25 mouse cellular contexts compared by ENCODE assay signal in the genomic region with DNA sequence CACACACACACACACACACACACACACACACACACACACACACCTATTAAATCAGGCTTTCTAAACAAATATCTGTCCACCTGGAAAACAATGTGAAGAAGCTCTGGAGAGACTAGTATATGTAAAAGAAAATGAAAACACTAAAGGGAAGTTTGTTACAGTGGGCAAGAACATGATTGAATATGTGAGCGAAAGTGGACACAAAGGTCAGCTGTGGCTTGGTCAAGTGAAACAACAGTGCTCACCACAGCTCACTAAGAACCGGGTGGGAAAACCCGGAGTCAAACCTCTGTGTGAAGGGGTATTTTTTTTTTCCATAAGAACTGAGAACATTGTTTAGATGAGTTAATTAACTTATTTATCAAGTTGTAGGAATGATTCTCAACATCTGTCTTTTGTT. TPM values are rescaled to one million over a fixed set of nuclear protein-coding genes. Genes with fewer than 3 reads are reported as not detected.
DNase-seq lines count a peak whose midpoint lies in the region; ATAC-seq and TF ChIP-seq lines count a peak whose summit lies in the region.
"Had no signal": no experiment of that assay in that cellular context is flagged by ENCODE, and none has a peak within 500 bp of the region (broad histone marks: within the 10 kb centered on the region; RNA-seq: fewer than 3 reads in every experiment).

No protein-coding gene starts in this region.

- no peaks in the 10 kb centered on the region for H3K27me3 ChIP-seq in heart, embryonic 11.5 days (ENCODE audit: control insufficient read depth, insufficient read depth, low read length)
- H3K27me3 ChIP-seq in heart, embryonic 13.5 days (replicated peaks): no peaks in the 10 kb centered on the region
- no peaks in the 10 kb centered on the region for H3K27me3 ChIP-seq in heart, embryonic 10.5 days (ENCODE audit: insufficient read depth, poor library complexity, severe bottlenecking)
- no peaks in the 10 kb centered on the region for H3K27me3 ChIP-seq in kidney, adult 2 months (replicated peaks; ENCODE audit: control insufficient read depth, insufficient read depth, low read length)
- H3K27me3 ChIP-seq in limb, embryonic 10.5 days (ENCODE audit: low read depth, poor library complexity, severe bottlenecking): no peaks in the 10 kb centered on the region
- H3K27me3 ChIP-seq: embryonic facial prominence, embryonic 12.5 days; forebrain, embryonic 13.5 days; forebrain, embryonic 15.5 days had no signal

- TF ChIP-seq CTCF in kidney, adult 2 months (conservative IDR thresholded peaks at IDR 0.05; ENCODE audit: insufficient read depth, insufficient read length, low read depth, low read length): no peak

- no peak for ATAC-seq in heart, embryonic 11.5 days (replicated peaks; ENCODE audit: insufficient number of reproducible peaks, low FRiP score, low TSS enrichment)
- ATAC-seq in heart, embryonic 13.5 days (ENCODE audit: extremely low read depth, insufficient number of reproducible peaks, low FRiP score, low TSS enrichment): no peak
- ATAC-seq: activated CD4-positive, CD25-positive, alpha-beta regulatory T cell, adult 4 months; forebrain, embryonic 13.5 days; forebrain, embryonic 15.5 days; Patski had no signal

- no peak overlapping the region for H3K4me2 ChIP-seq in heart, embryonic 11.5 days
- no peak overlapping the region for H3K4me2 ChIP-seq in heart, embryonic 13.5 days
- H3K4me2 ChIP-seq: embryonic facial prominence, embryonic 12.5 days; forebrain, embryonic 13.5 days; forebrain, embryonic 15.5 days had no signal

- H3K9ac ChIP-seq in heart, embryonic 11.5 days (ENCODE audit: low read depth, low read length): no peak overlapping the region
- no peak overlapping the region for H3K9ac ChIP-seq in heart, embryonic 13.5 days
- H3K9ac ChIP-seq: embryonic facial prominence, embryonic 12.5 days; forebrain, embryonic 13.5 days; forebrain, embryonic 15.5 days had no signal

- WGBS in heart, embryonic 11.5 days (ENCODE audit: insufficient replicate concordance): 78% methylated on average over 3 of the region's 3 CpGs
- WGBS in heart, embryonic 13.5 days: 85% methylated on average over 3 of the region's 3 CpGs
- WGBS in heart, embryonic 10.5 days: 84% methylated on average over 3 of the region's 3 CpGs
- 54% methylated on average over 3 of the region's 3 CpGs for WGBS in kidney, adult 2 months
- WGBS in limb, embryonic 10.5 days: 91% methylated on average over 3 of the region's 3 CpGs

- H3K36me3 ChIP-seq in heart, embryonic 11.5 days (ENCODE audit: control insufficient read depth, insufficient read depth, low read length): no peaks in the 10 kb centered on the region
- H3K36me3 ChIP-seq in heart, embryonic 13.5 days: no peaks in the 10 kb centered on the region
- H3K36me3 ChIP-seq in heart, embryonic 10.5 days: no peaks in the 10 kb centered on the region
- no peaks in the 10 kb centered on the region for H3K36me3 ChIP-seq in kidney, adult 2 months (ENCODE audit: control insufficient read depth, insufficient read depth, low read length)
- H3K36me3 ChIP-seq in limb, embryonic 10.5 days: no peaks in the 10 kb centered on the region
- H3K36me3 ChIP-seq: embryonic facial prominence, embryonic 10.5 days; embryonic facial prominence, embryonic 12.5 days; forebrain, embryonic 15.5 days; G1E had no signal

- no peaks in the 10 kb centered on the region for H3K4me1 ChIP-seq in heart, embryonic 11.5 days (ENCODE audit: control insufficient read depth, insufficient read depth, low read length)
- H3K4me1 ChIP-seq in heart, embryonic 13.5 days: peaks cover 15% of the 10 kb centered on the region
- no peaks in the 10 kb centered on the region for H3K4me1 ChIP-seq in heart, embryonic 10.5 days
- H3K4me1 ChIP-seq in kidney, adult 2 months (ENCODE audit: control insufficient read depth, insufficient read depth, low read length): no peaks in the 10 kb centered on the region
- no peaks in the 10 kb centered on the region for H3K4me1 ChIP-seq in limb, embryonic 10.5 days
- H3K4me1 ChIP-seq: embryonic facial prominence, embryonic 10.5 days; embryonic facial prominence, embryonic 12.5 days; forebrain, embryonic 13.5 days; forebrain, embryonic 15.5 days had no signal

- H3K27ac ChIP-seq in heart, embryonic 11.5 days (ENCODE audit: low read depth, low read length): peak overlapping the region; percentile 23; the same call in 1 of the 2 replicates
- peak overlapping the region; percentile 75 for H3K27ac ChIP-seq in heart, embryonic 13.5 days (replicated peaks)
- H3K27ac ChIP-seq in heart, embryonic 10.5 days: no peak overlapping the region
- no peak overlapping the region for H3K27ac ChIP-seq in kidney, adult 2 months (ENCODE audit: insufficient read depth, low read depth, low read length)
- no peak overlapping the region for H3K27ac ChIP-seq in limb, embryonic 10.5 days
- H3K27ac ChIP-seq: embryonic facial prominence, embryonic 10.5 days; embryonic facial prominence, embryonic 12.5 days; forebrain, embryonic 13.5 days; forebrain, embryonic 15.5 days had no signal

- H3K9me3 ChIP-seq in heart, embryonic 11.5 days (replicated peaks; ENCODE audit: control insufficient read depth, low read length): no peaks in the 10 kb centered on the region
- H3K9me3 ChIP-seq in heart, embryonic 13.5 days: no peaks in the 10 kb centered on the region
- no peaks in the 10 kb centered on the region for H3K9me3 ChIP-seq in heart, embryonic 10.5 days
- no peaks in the 10 kb centered on the region for H3K9me3 ChIP-seq in limb, embryonic 10.5 days (replicated peaks)
- H3K9me3 ChIP-seq: embryonic facial prominence, embryonic 10.5 days; embryonic facial prominence, embryonic 12.5 days; forebrain, embryonic 13.5 days; forebrain, embryonic 15.5 days; G1E had no signal

- H3K4me3 ChIP-seq in heart, embryonic 11.5 days (ENCODE audit: low read depth, low read length): no peak overlapping the region
- H3K4me3 ChIP-seq in heart, embryonic 13.5 days: no peak overlapping the region
- no peak overlapping the region for H3K4me3 ChIP-seq in heart, embryonic 10.5 days
- H3K4me3 ChIP-seq in kidney, adult 2 months (ENCODE audit: insufficient read depth, low read depth, low read length): no peak overlapping the region
- no peak overlapping the region for H3K4me3 ChIP-seq in limb, embryonic 10.5 days
- H3K4me3 ChIP-seq: embryonic facial prominence, embryonic 10.5 days; embryonic facial prominence, embryonic 12.5 days; forebrain, embryonic 13.5 days; forebrain, embryonic 15.5 days had no signal

- no peak for DNase-seq in heart, postnatal 36 days
- no peak for DNase-seq in heart, embryonic 10.5 days (ENCODE audit: low spot score)
- DNase-seq in kidney, adult 2 months: peak; percentile 2
- no peak for DNase-seq in kidney, postnatal 10 days
- DNase-seq in induced T-regulatory cell, adult 2 months (ENCODE audit: low read depth): peak; percentile 30
- DNase-seq in limb, embryonic 10.5 days (ENCODE audit: low spot score): no peak
- DNase-seq: adrenal gland, adult 8-10 months; adrenal gland, postnatal 14 days; adrenal gland, postnatal 36 days; cerebellum, adult 11-12 months; cerebellum, adult 2 months; cerebellum, adult 9-10 months; cerebellum, postnatal 10 days; cerebellum, postnatal 25 days had no signal

- intact Hi-C loops in heart, postnatal 36 days (cut with DNase I): no loop called here

- no peak for TF ChIP-seq POLR2A in kidney, adult 2 months (IDR thresholded peaks at IDR 0.05; ENCODE audit: low read depth, low read length)

RNA-seq across cellular contexts. Expression of gene Il7r, which starts 6.9 kb away (rescaled TPM):
- polyA plus RNA-seq in heart, embryonic 11.5 days (2014; fragmentation: Nextera tagmentation; extraction: Ambion mirVana): 0.16 and 0.55 TPM in 2 replicates
- under 1 TPM; 0.14 to 0.33 TPM for total RNA-seq in heart, postnatal 36 days (2021)
- 0.04 and 0.31 TPM in 2 replicates for polyA plus RNA-seq in heart, embryonic 13.5 days (2015; fragmentation: Nextera tagmentation; extraction: Ambion mirVana)
- polyA plus RNA-seq in heart, embryonic 10.5 days (2016; fragmentation: Nextera tagmentation; extraction: Ambion mirVana): not detected in 2 replicates
- polyA plus RNA-seq in kidney, adult 2 months (2012; rRNA removed): 0.04 and 0.95 TPM in 2 replicates
- not detected in 2 replicates for polyA plus RNA-seq in limb, embryonic 10.5 days (2016; fragmentation: Nextera tagmentation; extraction: Ambion mirVana)
- polyA plus RNA-seq: C2C12; embryonic facial prominence, embryonic 10.5 days; forebrain, embryonic 11.5 days; forebrain, embryonic 13.5 days; forebrain, embryonic 15.5 days; G1E; Patski had no signal

Comparison
In these comparisons a context has a peak if more than half of its experiments do, and no peak if none do; other contexts are left out.
1. H3K27ac ChIP-seq: peak in heart, embryonic 11.5 days (single experiment) and heart, embryonic 13.5 days (single experiment); none in heart, embryonic 10.5 days (single experiment), kidney, adult 2 months (single experiment) and limb, embryonic 10.5 days (single experiment).
2. DNase-seq: peak in kidney, adult 2 months (single experiment) and induced T-regulatory cell, adult 2 months (single experiment); none in heart, postnatal 36 days (0 of 2), heart, embryonic 10.5 days (single experiment), kidney, postnatal 10 days (single experiment) and limb, embryonic 10.5 days (single experiment).